Mouse (Mus musculus) thymus, adult 2 months (tissue): Measurements from ENCODE around the gene Ccdc88b.

Experiments used
- CTCF ChIP-seq: fragments of 200-500 bp; IDR thresholded peaks from 2 replicates; pipeline ENCODE4 v1.5.1; 2012; ENCODE audit warnings: mild to moderate bottlenecking, control low read depth, low read length, moderate library complexity, borderline replicate concordance; ENCODE audit not compliant: control insufficient read depth, poor library complexity, insufficient read depth; ENCODE audit errors: extremely low read depth
- POLR2A ChIP-seq: fragments of 200-500 bp; IDR thresholded peaks from 2 replicates; pipeline ENCODE4 v1.6.1; 2012; ENCODE audit warnings: mild to moderate bottlenecking, low read length, control low read depth, moderate library complexity; ENCODE audit not compliant: control insufficient read depth, poor library complexity, insufficient read depth; ENCODE audit errors: extremely low read depth

- TF ChIP-seq CTCF (no peak), POLR2A (no peak)
Measured at GRCm38 (mm10) chr19:6851497-6851896, 6.5 kb downstream of the Ccdc88b start.
